Mouse (Mus musculus) thymus, postnatal 10 days (tissue): ENCODE measurements around the gene Gad1.

Experiments used
- DNase-seq, 2 experiments: peaks; one replicate each; pipeline ENCODE4 v3.0.0; 2021; ENCODE audit warnings: low spot score in 2 of 2

Gene Gad1

GRCm38 (mm10) chr2:70628397-70628796 lies 75.5 kb downstream of the Gad1 start:
- DNase-seq: no peak

- no peak for DNase-seq
These were observed 76.5 kb downstream of the Gad1 start for GRCm38 (mm10) chr2:70629339-70629761.

- no peak for DNase-seq
These were observed 77.0 kb downstream of the Gad1 start for GRCm38 (mm10) chr2:70629921-70630320.

GRCm38 (mm10) chr2:70631321-70631720 lies 78.4 kb downstream of the Gad1 start:
- no peak for DNase-seq

GRCm38 (mm10) chr2:70632412-70632811 lies 79.5 kb downstream of the Gad1 start:
- DNase-seq: no peak

GRCm38 (mm10) chr2:70634028-70634690 lies 81.3 kb downstream of the Gad1 start:
- no peak for DNase-seq

GRCm38 (mm10) chr2:70640968-70641367 lies 88.1 kb downstream of the Gad1 start:
- no peak for DNase-seq

GRCm38 (mm10) chr2:70642971-70643565 lies 90.2 kb downstream of the Gad1 start:
- DNase-seq: no peak

GRCm38 (mm10) chr2:70645266-70645780 lies 92.5 kb downstream of the Gad1 start:
- no peak for DNase-seq

GRCm38 (mm10) chr2:70647681-70648080 lies 94.8 kb downstream of the Gad1 start:
- DNase-seq: no peak

GRCm38 (mm10) chr2:70648271-70648670 lies 95.4 kb downstream of the Gad1 start:
- no peak for DNase-seq

GRCm38 (mm10) chr2:70649471-70649870 lies 96.6 kb downstream of the Gad1 start:
- DNase-seq: no peak
